Mouse (Mus musculus) heart, postnatal 0 days (tissue): ENCODE results near the gene Snx9.

Experiments
- CTCF ChIP-seq: IDR thresholded peaks from 2 replicates; pipeline ENCODE4 v1.5.1; 2016; ENCODE audit warnings: antibody characterized with exemption, control low read depth, low read depth
- EP300 ChIP-seq: IDR thresholded peaks from 2 replicates; pipeline ENCODE4 v1.6.1; 2016; ENCODE audit warnings: antibody characterized with exemption, low read depth

DNA sequence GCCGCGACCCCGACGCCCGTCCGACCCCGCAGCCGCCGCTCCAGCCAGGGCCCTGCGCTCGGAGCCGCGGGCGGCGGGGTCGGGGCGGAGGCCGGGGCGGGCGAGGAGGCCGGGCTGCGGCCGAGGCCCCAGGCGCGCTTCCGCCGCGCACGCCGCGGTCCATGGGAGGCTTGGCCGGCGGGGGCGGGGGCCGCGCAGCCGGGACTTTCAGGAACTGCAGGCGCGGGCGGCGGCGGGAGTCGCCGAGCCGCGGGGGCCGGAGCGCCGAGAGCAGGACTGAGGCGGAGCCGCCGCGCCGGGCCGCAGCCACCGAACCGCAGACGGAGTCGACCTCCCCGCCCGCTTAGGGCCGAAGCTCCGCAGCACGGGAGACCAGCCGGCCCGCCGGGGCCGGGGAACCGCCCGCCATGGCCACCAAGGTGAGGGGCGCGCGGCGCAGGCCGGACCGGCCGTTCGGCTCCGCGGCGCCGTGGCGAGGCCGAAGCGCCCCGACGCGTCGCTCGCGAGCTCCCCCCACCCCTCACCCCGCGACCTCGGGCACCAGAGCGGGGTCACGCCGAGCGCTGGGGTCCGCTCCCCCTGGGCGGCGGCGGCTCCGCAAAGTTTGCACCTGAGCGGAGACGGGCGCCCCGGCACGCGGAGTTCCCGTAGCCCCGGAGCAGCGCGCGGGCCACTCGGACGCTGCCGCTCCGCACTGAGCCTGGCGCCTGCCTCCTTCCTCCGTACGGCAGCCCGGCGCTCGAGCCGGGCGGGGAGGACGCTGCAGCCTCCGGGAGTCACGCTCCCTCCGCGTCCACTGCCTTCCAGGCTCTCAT is at the start of gene Snx9:
- TF ChIP-seq CTCF (no peak), EP300 (no peak)
